Mouse (Mus musculus): ENCODE measurements around the gene Pdia6. TPM values are rescaled to one million over a fixed set of nuclear protein-coding genes. Genes with fewer than 3 reads are reported as not detected.

Gene Pdia6
- polyA plus RNA-seq, 1 experiment, result 81.4 TPM

DNA sequence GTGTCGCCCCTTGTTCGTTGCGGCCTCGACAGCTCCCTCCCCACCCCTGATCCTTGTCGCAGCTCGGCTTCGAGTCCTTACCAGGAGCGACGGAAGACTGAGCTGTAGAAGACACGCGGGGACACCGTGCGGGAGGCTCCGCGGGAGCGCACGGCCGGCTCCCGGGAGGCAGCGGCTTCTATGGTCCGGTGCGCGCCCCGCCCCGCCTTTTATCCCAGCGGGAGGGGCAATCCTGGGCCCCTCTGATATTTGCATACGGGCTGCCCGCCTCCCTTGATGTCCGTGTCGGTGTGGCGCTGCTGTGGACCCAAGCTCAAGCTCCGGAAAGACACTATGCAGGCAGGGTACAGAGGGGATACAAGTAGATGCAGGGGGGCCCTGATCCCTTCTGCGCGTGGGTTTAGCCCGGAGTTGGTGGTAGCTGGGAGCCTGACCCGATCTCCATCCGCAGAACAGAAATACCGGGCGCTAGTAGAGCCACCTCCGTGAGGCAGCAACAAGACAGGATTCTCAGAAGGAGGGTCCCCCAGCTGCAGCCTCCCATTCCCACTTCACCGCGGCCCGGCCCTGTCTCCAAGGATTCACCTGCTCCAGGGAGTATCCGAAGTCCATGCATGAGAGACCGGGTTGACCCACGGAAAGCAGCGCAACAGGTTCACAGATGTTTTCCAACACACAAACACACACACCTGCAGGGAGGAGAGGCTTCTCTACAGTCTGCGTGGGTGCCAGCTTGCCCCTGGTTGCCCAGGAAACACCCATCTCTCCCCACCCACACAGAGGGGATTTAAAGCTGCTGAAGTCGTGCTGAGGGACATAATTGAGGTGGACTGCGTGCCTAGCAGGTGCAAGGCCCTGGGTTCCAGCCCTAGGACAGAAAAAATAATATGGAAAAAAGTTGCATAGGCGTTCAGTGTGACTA lies 58.5 kb downstream of the Pdia6 start:
- TF ChIP-seq POLR2A (IDR thresholded peaks at IDR 0.05; ENCODE audit: borderline replicate concordance, low read depth, low read length) (no peak), CTCF (IDR thresholded peaks at IDR 0.05; ENCODE audit: low read depth, low read length) (no peak)
- no peak overlapping the region for H3K27ac ChIP-seq (ENCODE audit: insufficient read depth, low read depth, low read length)
- H3K4me3 ChIP-seq (ENCODE audit: insufficient read depth, low read length), result peak overlapping the region; percentile 42

DNA sequence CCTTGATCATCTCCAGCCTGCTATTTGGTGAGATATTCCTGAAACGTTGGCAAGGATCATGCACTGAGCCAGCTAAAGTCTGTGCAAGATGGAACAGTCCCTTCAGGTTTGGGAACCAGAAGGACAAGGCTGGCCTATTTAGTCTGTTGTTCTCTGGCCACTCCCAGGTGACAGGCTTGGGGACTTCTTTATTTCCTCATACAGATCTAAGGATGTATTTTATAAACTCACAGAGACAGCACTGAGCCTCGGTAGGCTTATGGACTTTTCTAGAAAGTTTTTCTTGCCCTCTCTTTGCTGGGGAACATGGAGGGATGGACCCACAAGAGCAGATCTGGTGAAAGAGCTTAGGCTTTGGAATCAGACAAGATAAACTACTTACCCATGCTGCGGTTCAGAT lies 62.9 kb downstream of the Pdia6 start, which contains the start of gene Atp6v1c2:
Gene Atp6v1c2, minus strand, starts transcription at position 101 of the 400 bp plus-strand sequence.
- no peaks in the 10 kb centered on the region for H3K4me1 ChIP-seq (ENCODE audit: control insufficient read depth, insufficient read depth, low read length)
- no peak for TF ChIP-seq CTCF (IDR thresholded peaks at IDR 0.05; ENCODE audit: low read depth, low read length)
- no peak within 1 kb of the TSS for H3K27ac ChIP-seq (ENCODE audit: insufficient read depth, low read depth, low read length)
- H3K4me3 ChIP-seq (ENCODE audit: insufficient read depth, low read length), result no peak within 1 kb of the TSS

More for the DNA sequence above, 58.5 kb downstream of the Pdia6 start:
- no peaks in the 10 kb centered on the region for H3K4me1 ChIP-seq (ENCODE audit: control insufficient read depth, insufficient read depth, low read length)

- H3K27ac ChIP-seq (ENCODE audit: insufficient read depth, low read depth, low read length), result no peak overlapping the region
- no peak overlapping the region for H3K4me3 ChIP-seq (ENCODE audit: insufficient read depth, low read length)
- TF ChIP-seq POLR2A (IDR thresholded peaks at IDR 0.05; ENCODE audit: borderline replicate concordance, low read depth, low read length), result no peak
- TF ChIP-seq CTCF (IDR thresholded peaks at IDR 0.05; ENCODE audit: low read depth, low read length), result no peak
- no peaks in the 10 kb centered on the region for H3K4me1 ChIP-seq (ENCODE audit: control insufficient read depth, insufficient read depth, low read length)
Observed at GRCm38 (mm10) chr12:17333459-17333858, 67.1 kb downstream of the Pdia6 start.

Other genes with a start within 250 kb of the Pdia6 start
- gene Kcnf1, start 89.7 kb upstream of the Pdia6 start, polyA plus RNA-seq (2012; ENCODE audit: insufficient read depth, insufficient read length, missing spikeins), result not detected in 2 replicates
- gene Atp6v1c2, start 62.8 kb downstream of the Pdia6 start, polyA plus RNA-seq (2012; ENCODE audit: insufficient read depth, insufficient read length, missing spikeins), result not detected in 2 replicates
- 5.8 and 6.3 TPM in 2 replicates for gene Nol10, start 81.9 kb downstream of the Pdia6 start, polyA plus RNA-seq (2012; ENCODE audit: insufficient read depth, insufficient read length, missing spikeins)

Measured in bone marrow macrophage, adult 2 months (primary cell).